11 mouse cellular contexts compared by ENCODE assay signal in the genomic region with DNA sequence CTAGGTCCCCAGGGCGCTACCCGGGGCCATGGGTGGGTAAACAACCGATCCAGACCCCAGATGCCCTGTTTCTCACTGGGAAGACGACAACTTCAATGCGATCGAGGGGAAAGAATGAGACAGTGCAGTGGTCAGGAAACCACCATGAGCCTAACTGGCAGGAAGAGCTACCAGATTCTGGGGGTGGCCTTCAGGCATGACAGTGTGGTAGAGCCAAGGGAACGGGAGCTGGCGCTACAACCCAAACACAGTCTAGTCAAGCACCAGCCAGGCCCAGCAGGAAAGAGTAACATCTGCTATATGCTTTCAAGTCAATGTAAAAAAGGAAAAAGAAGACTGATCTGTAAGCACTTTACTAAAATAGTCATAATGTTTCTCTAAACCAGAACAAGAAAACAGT. TPM values are rescaled to one million over a fixed set of nuclear protein-coding genes. Genes with fewer than 3 reads are reported as not detected.
A peak's percentile ranks its signal among the peaks of the same experiment; 100 is the strongest.
DNase-seq lines count a peak whose midpoint lies in the region; ATAC-seq and TF ChIP-seq lines count a peak whose summit lies in the region.
"Had no signal": no experiment of that assay in that cellular context is flagged by ENCODE, and none has a peak within 500 bp of the region (broad histone marks: within the 10 kb centered on the region; RNA-seq: fewer than 3 reads in every experiment).

No protein-coding gene starts in this region.

- 0 out of 2 replicates have a peak, but pooled peaks have one; percentile 38 for ATAC-seq in forebrain, postnatal 0 days
- no peak for ATAC-seq in forebrain, embryonic 14.5 days
- ATAC-seq in hindbrain, embryonic 15.5 days (ENCODE audit: low FRiP score, low read depth): no peak
- no peak for ATAC-seq in hindbrain, postnatal 0 days
- no peak for ATAC-seq in lung, embryonic 16.5 days (ENCODE audit: low read depth)

- no peak for DNase-seq in forebrain, postnatal 0 days
- DNase-seq in forebrain, embryonic 14.5 days (ENCODE audit: low spot score): no peak
- DNase-seq in hindbrain, postnatal 0 days (ENCODE audit: low spot score): no peak
- no peak for DNase-seq in lung, adult 18-20 months
- DNase-seq in limb, embryonic 10.5 days (ENCODE audit: low spot score): no peak
- DNase-seq in urinary bladder, postnatal 36 days (ENCODE audit: low spot score in 2 of 2): no peak
- DNase-seq: cerebellum, postnatal 36 days had no signal

- no peaks in the 10 kb centered on the region; the same call in 1 of the 2 replicates for H3K36me3 ChIP-seq in forebrain, postnatal 0 days (ENCODE audit: insufficient read depth)
- H3K36me3 ChIP-seq in forebrain, embryonic 14.5 days (ENCODE audit: control insufficient read depth, insufficient read depth, low read length): no peaks in the 10 kb centered on the region; the same call in 1 of the 2 replicates
- H3K36me3 ChIP-seq in hindbrain, embryonic 15.5 days: no peaks in the 10 kb centered on the region
- H3K36me3 ChIP-seq in hindbrain, postnatal 0 days (ENCODE audit: insufficient read depth, low read length): no peaks in the 10 kb centered on the region
- H3K36me3 ChIP-seq in lung, embryonic 16.5 days (ENCODE audit: control insufficient read depth, insufficient read depth, low read length): no peaks in the 10 kb centered on the region
- H3K36me3 ChIP-seq in limb, embryonic 10.5 days: peaks cover 21% of the 10 kb centered on the region

- TF ChIP-seq CTCF in forebrain, postnatal 0 days (IDR thresholded peaks at IDR 0.05; ENCODE audit: low read depth): no peak
- no peak for TF ChIP-seq CTCF in hindbrain, postnatal 0 days (IDR thresholded peaks at IDR 0.05; ENCODE audit: low read depth)

- H3K9ac ChIP-seq in forebrain, postnatal 0 days: no peak overlapping the region
- H3K9ac ChIP-seq in forebrain, embryonic 14.5 days (ENCODE audit: low read length): no peak overlapping the region
- no peak overlapping the region for H3K9ac ChIP-seq in hindbrain, embryonic 15.5 days
- H3K9ac ChIP-seq in hindbrain, postnatal 0 days (replicated peaks; ENCODE audit: low read length): no peak overlapping the region
- no peak overlapping the region for H3K9ac ChIP-seq in lung, embryonic 16.5 days (ENCODE audit: low read length)

- no peaks in the 10 kb centered on the region for H3K9me3 ChIP-seq in forebrain, postnatal 0 days (ENCODE audit: low read length)
- H3K9me3 ChIP-seq in forebrain, embryonic 14.5 days (replicated peaks; ENCODE audit: control insufficient read depth, low read length): no peaks in the 10 kb centered on the region
- H3K9me3 ChIP-seq in hindbrain, embryonic 15.5 days: no peaks in the 10 kb centered on the region
- no peaks in the 10 kb centered on the region for H3K9me3 ChIP-seq in hindbrain, postnatal 0 days (ENCODE audit: low read length)
- H3K9me3 ChIP-seq in lung, embryonic 16.5 days (ENCODE audit: control insufficient read depth, low read length): no peaks in the 10 kb centered on the region
- no peaks in the 10 kb centered on the region for H3K9me3 ChIP-seq in limb, embryonic 10.5 days (replicated peaks)

- peaks cover 4% of the 10 kb centered on the region; the same call in 1 of the 2 replicates for H3K4me1 ChIP-seq in forebrain, postnatal 0 days (ENCODE audit: insufficient read depth)
- 0 out of 2 replicates have a peak, but pooled peaks cover 3% of the 10 kb centered on the region for H3K4me1 ChIP-seq in forebrain, embryonic 14.5 days (ENCODE audit: control insufficient read depth, insufficient read depth, low read length)
- peaks cover 56% of the 10 kb centered on the region for H3K4me1 ChIP-seq in hindbrain, embryonic 15.5 days (replicated peaks)
- H3K4me1 ChIP-seq in hindbrain, postnatal 0 days (ENCODE audit: insufficient read depth, low read length): peaks cover 8% of the 10 kb centered on the region; the same call in 1 of the 2 replicates
- H3K4me1 ChIP-seq in lung, embryonic 16.5 days (replicated peaks; ENCODE audit: control insufficient read depth, insufficient read depth, low read length): peaks cover 27% of the 10 kb centered on the region
- H3K4me1 ChIP-seq in limb, embryonic 10.5 days: peaks cover 28% of the 10 kb centered on the region

- H3K27ac ChIP-seq in forebrain, postnatal 0 days (ENCODE audit: low read depth, low read length): peak overlapping the region; percentile 54; the same call in 1 of the 2 replicates
- no peak overlapping the region for H3K27ac ChIP-seq in forebrain, embryonic 14.5 days (ENCODE audit: low read depth, low read length)
- H3K27ac ChIP-seq in hindbrain, embryonic 15.5 days (replicated peaks): peak overlapping the region; percentile 43
- H3K27ac ChIP-seq in hindbrain, postnatal 0 days: no peak overlapping the region
- peak overlapping the region; percentile 47; the same call in 1 of the 2 replicates for H3K27ac ChIP-seq in lung, embryonic 16.5 days (ENCODE audit: low read length)
- H3K27ac ChIP-seq in limb, embryonic 10.5 days: peak overlapping the region; percentile 50; the same call in 1 of the 2 replicates

- H3K4me3 ChIP-seq in forebrain, postnatal 0 days (ENCODE audit: low read depth, low read length): no peak overlapping the region
- H3K4me3 ChIP-seq in forebrain, embryonic 14.5 days (ENCODE audit: low read depth, low read length): no peak overlapping the region
- no peak overlapping the region for H3K4me3 ChIP-seq in hindbrain, embryonic 15.5 days
- H3K4me3 ChIP-seq in hindbrain, postnatal 0 days (ENCODE audit: low read length): no peak overlapping the region
- H3K4me3 ChIP-seq in lung, embryonic 16.5 days (ENCODE audit: low read length): no peak overlapping the region
- H3K4me3 ChIP-seq in limb, embryonic 10.5 days: no peak overlapping the region
- H3K4me3 ChIP-seq: erythroblast, embryonic 14.5 days; left cerebral cortex, adult 2 months had no signal

- WGBS in forebrain, postnatal 0 days: 75% methylated on average over 8 of the region's 8 CpGs
- 91% methylated on average over 8 of the region's 8 CpGs for WGBS in forebrain, embryonic 14.5 days
- WGBS in hindbrain, embryonic 15.5 days: 82% methylated on average over 8 of the region's 8 CpGs
- WGBS in hindbrain, postnatal 0 days: 73% methylated on average over 8 of the region's 8 CpGs
- 75% methylated on average over 8 of the region's 8 CpGs for WGBS in lung, embryonic 16.5 days
- 92% methylated on average over 8 of the region's 8 CpGs for WGBS in limb, embryonic 10.5 days

- no peak overlapping the region for H3K4me2 ChIP-seq in forebrain, postnatal 0 days (ENCODE audit: low read depth)
- H3K4me2 ChIP-seq in forebrain, embryonic 14.5 days (ENCODE audit: low read length): no peak overlapping the region
- no peak overlapping the region for H3K4me2 ChIP-seq in hindbrain, embryonic 15.5 days
- no peak overlapping the region for H3K4me2 ChIP-seq in hindbrain, postnatal 0 days (ENCODE audit: low read depth, low read length)
- no peak overlapping the region for H3K4me2 ChIP-seq in lung, embryonic 16.5 days (ENCODE audit: low read depth, low read length)

- no peaks in the 10 kb centered on the region for H3K27me3 ChIP-seq in forebrain, postnatal 0 days (ENCODE audit: insufficient read depth, low read length)
- H3K27me3 ChIP-seq in forebrain, embryonic 14.5 days (replicated peaks; ENCODE audit: control insufficient read depth, insufficient read depth, low read length): no peaks in the 10 kb centered on the region
- H3K27me3 ChIP-seq in hindbrain, embryonic 15.5 days: no peaks in the 10 kb centered on the region
- no peaks in the 10 kb centered on the region for H3K27me3 ChIP-seq in hindbrain, postnatal 0 days (ENCODE audit: insufficient read depth, low read length)
- H3K27me3 ChIP-seq in lung, embryonic 16.5 days (ENCODE audit: control insufficient read depth, insufficient read depth, low read depth, low read length): no peaks in the 10 kb centered on the region
- no peaks in the 10 kb centered on the region for H3K27me3 ChIP-seq in limb, embryonic 10.5 days (ENCODE audit: low read depth, poor library complexity, severe bottlenecking)

RNA-seq across cellular contexts. Expression of gene Zcchc14, which starts 16.5 kb away (rescaled TPM):
- total RNA-seq in forebrain, postnatal 0 days (2014; rRNA removed): 69.0 and 85.8 TPM in 2 replicates
- polyA plus RNA-seq in forebrain, postnatal 0 days (2015; fragmentation: Nextera tagmentation; extraction: Ambion mirVana): 13.9 and 17.4 TPM in 2 replicates
- polyA plus RNA-seq in forebrain, embryonic 14.5 days (2014; fragmentation: Nextera tagmentation; extraction: Ambion mirVana): 40.9 and 44.9 TPM in 2 replicates
- polyA plus RNA-seq in hindbrain, embryonic 15.5 days (2015; fragmentation: Nextera tagmentation; extraction: Ambion mirVana): 21.6 and 23.9 TPM in 2 replicates
- 66.4 and 66.5 TPM in 2 replicates for total RNA-seq in hindbrain, postnatal 0 days (2014; rRNA removed)
- 13.9 and 14.3 TPM in 2 replicates for polyA plus RNA-seq in hindbrain, postnatal 0 days (2015; fragmentation: Nextera tagmentation; extraction: Ambion mirVana)
- 13.0 and 14.4 TPM in 2 replicates for polyA plus RNA-seq in lung, embryonic 16.5 days (2015; fragmentation: Nextera tagmentation; extraction: Ambion mirVana)
- 13.8 and 15.2 TPM in 2 replicates for polyA plus RNA-seq in limb, embryonic 10.5 days (2016; fragmentation: Nextera tagmentation; extraction: Ambion mirVana)
- polyA plus RNA-seq: erythroblast, embryonic 14.5 days had no signal

RNA-seq across cellular contexts. Expression of gene Map1lc3b, which starts 46.0 kb away (rescaled TPM):
- 262 and 284 TPM in 2 replicates for total RNA-seq in forebrain, postnatal 0 days (2014; rRNA removed)
- polyA plus RNA-seq in forebrain, postnatal 0 days (2015; fragmentation: Nextera tagmentation; extraction: Ambion mirVana): 386 and 390 TPM in 2 replicates
- polyA plus RNA-seq in forebrain, embryonic 14.5 days (2014; fragmentation: Nextera tagmentation; extraction: Ambion mirVana): 435 and 464 TPM in 2 replicates
- polyA plus RNA-seq in hindbrain, embryonic 15.5 days (2015; fragmentation: Nextera tagmentation; extraction: Ambion mirVana): 349 and 352 TPM in 2 replicates
- total RNA-seq in hindbrain, postnatal 0 days (2014; rRNA removed): 274 and 288 TPM in 2 replicates
- polyA plus RNA-seq in hindbrain, postnatal 0 days (2015; fragmentation: Nextera tagmentation; extraction: Ambion mirVana): 346 and 360 TPM in 2 replicates
- 211 and 234 TPM in 2 replicates for polyA plus RNA-seq in lung, embryonic 16.5 days (2015; fragmentation: Nextera tagmentation; extraction: Ambion mirVana)
- polyA plus RNA-seq in limb, embryonic 10.5 days (2016; fragmentation: Nextera tagmentation; extraction: Ambion mirVana): 179 and 189 TPM in 2 replicates

RNA-seq across cellular contexts. Expression of gene Fbxo31, which starts 57.6 kb away (rescaled TPM):
- total RNA-seq in forebrain, postnatal 0 days (2014; rRNA removed): 52.1 and 58.3 TPM in 2 replicates
- polyA plus RNA-seq in forebrain, postnatal 0 days (2015; fragmentation: Nextera tagmentation; extraction: Ambion mirVana): 31.5 and 38.2 TPM in 2 replicates
- polyA plus RNA-seq in forebrain, embryonic 14.5 days (2014; fragmentation: Nextera tagmentation; extraction: Ambion mirVana): 17.5 and 26.3 TPM in 2 replicates
- polyA plus RNA-seq in hindbrain, embryonic 15.5 days (2015; fragmentation: Nextera tagmentation; extraction: Ambion mirVana): 34.1 and 39.6 TPM in 2 replicates
- 70.4 and 77.4 TPM in 2 replicates for total RNA-seq in hindbrain, postnatal 0 days (2014; rRNA removed)
- polyA plus RNA-seq in hindbrain, postnatal 0 days (2015; fragmentation: Nextera tagmentation; extraction: Ambion mirVana): 33.2 and 34.9 TPM in 2 replicates
- 12.0 and 12.9 TPM in 2 replicates for polyA plus RNA-seq in lung, embryonic 16.5 days (2015; fragmentation: Nextera tagmentation; extraction: Ambion mirVana)
- polyA plus RNA-seq in limb, embryonic 10.5 days (2016; fragmentation: Nextera tagmentation; extraction: Ambion mirVana): 15.3 and 17.9 TPM in 2 replicates

Comparison
In these comparisons a context has a peak if more than half of its experiments do, and no peak if none do; other contexts are left out.
1. H3K27ac ChIP-seq: peak in forebrain, postnatal 0 days (single experiment), hindbrain, embryonic 15.5 days (single experiment), lung, embryonic 16.5 days (single experiment) and limb, embryonic 10.5 days (single experiment); none in forebrain, embryonic 14.5 days (single experiment) and hindbrain, postnatal 0 days (single experiment).